Mouse (Mus musculus) heart, postnatal 0 days (tissue): ENCODE measurements at regions not wholly inside any gene's neighbourhood (a gene's known extent, or its start where the extent isn't known, plus 50 kb on each side); places are given as distances from the start of the nearest gene placed in this dataset.

Source experiments
- ATAC-seq: fragments of 200-750 bp; cut with Nextera tagmentation; 2 replicates; pipeline ENCODE4 v1.8.0; 2017; ENCODE audit warnings: low read depth, moderate number of reproducible peaks, moderate library complexity; ENCODE audit not compliant: insufficient read depth
- DNase-seq: peaks from one replicate; pipeline ENCODE4 v3.0.0-alpha.2; 2016; ENCODE audit warnings: low spot score
- H3K27ac ChIP-seq: fragments of 300-500 bp; sonication (generic); 2 replicates; pipeline ENCODE4 v1.5.1; 2014; ENCODE audit warnings: low read depth, mild to moderate bottlenecking
- H3K27me3 ChIP-seq: fragments of 300-500 bp; sonication (generic); 2 replicates; pipeline ENCODE4 v1.6.1; 2014; ENCODE audit warnings: low read length, mixed read lengths; ENCODE audit not compliant: control insufficient read depth, insufficient read depth
- H3K36me3 ChIP-seq: fragments of 300-500 bp; sonication (generic); replicated peaks from 2 replicates; pipeline ENCODE4 v1.6.1; 2014; ENCODE audit warnings: low read length, mixed read lengths; ENCODE audit not compliant: control insufficient read depth, insufficient read depth
- H3K4me1 ChIP-seq: fragments of 300-500 bp; sonication (generic); 2 replicates; pipeline ENCODE4 v1.6.1; 2014; ENCODE audit warnings: antibody characterized with exemption; ENCODE audit not compliant: control insufficient read depth, insufficient read depth
- H3K4me2 ChIP-seq: fragments of 300-500 bp; sonication (generic); 2 replicates; pipeline ENCODE4 v1.6.1; 2014; ENCODE audit warnings: low read depth, mild to moderate bottlenecking, low read length, moderate library complexity
- H3K4me3 ChIP-seq: fragments of 300-500 bp; sonication (generic); 2 replicates; pipeline ENCODE4 v1.5.1; 2014; ENCODE audit warnings: low read depth, low read length
- H3K9ac ChIP-seq: fragments of 300-500 bp; sonication (generic); replicated peaks from 2 replicates; pipeline ENCODE4 v1.6.1; 2014; ENCODE audit warnings: low read depth, low read length, mixed read lengths
- H3K9me3 ChIP-seq: fragments of 300-500 bp; sonication (generic); replicated peaks from 2 replicates; pipeline ENCODE4 v1.6.1; 2016; ENCODE audit warnings: low read length; ENCODE audit not compliant: control insufficient read depth
- CTCF ChIP-seq: IDR thresholded peaks from 2 replicates; pipeline ENCODE4 v1.5.1; 2016; ENCODE audit warnings: antibody characterized with exemption, control low read depth, low read depth
- EP300 ChIP-seq: IDR thresholded peaks from 2 replicates; pipeline ENCODE4 v1.6.1; 2016; ENCODE audit warnings: antibody characterized with exemption, low read depth
- WGBS: fragments of 180-500 bp; shearing (Covaris S2); extraction: QIAGEN DNeasy Blood & Tissue Kit; methylation state at CpG from one replicate; pipeline ENCODE4 v1.1.7; 2014; 5-methylcytosine and 5-hydroxymethylcytosine counted together

DNA sequence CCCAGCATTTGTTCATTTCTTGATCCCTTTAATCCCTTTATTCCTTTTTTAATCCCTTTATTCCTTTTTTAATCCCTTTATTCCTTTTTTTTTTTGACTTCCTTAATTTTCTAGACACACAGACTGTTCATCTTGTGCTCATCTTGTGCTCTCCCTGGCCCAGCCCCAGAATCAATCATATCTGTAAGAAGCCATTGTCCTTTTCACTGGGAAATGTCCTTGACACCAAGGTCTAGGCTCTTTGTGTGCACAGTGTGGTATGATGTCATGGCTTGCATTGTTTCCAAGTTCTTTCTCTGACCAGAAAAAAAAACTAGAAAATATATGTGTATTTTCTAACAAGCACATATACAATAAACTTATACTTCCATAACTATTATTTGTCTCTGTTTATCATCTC lies 78.9 kb upstream of the Magi1 start:
- Histone ChIP-seq H3K4me3 (no peak overlapping the region), H3K4me2 (no peak overlapping the region), H3K36me3 (no peaks in the 10 kb centered on the region), H3K9me3 (no peaks in the 10 kb centered on the region), H3K9ac (no peak overlapping the region), H3K27ac (no peak overlapping the region), H3K27me3 (no peaks in the 10 kb centered on the region), H3K4me1 (no peaks in the 10 kb centered on the region)
- TF ChIP-seq CTCF (no peak), EP300 (no peak)
- no peak for ATAC-seq
- no peak for DNase-seq

- ATAC-seq (no peak), DNase-seq (no peak)
- TF ChIP-seq EP300 (no peak), CTCF (no peak)
- H3K4me2 ChIP-seq, result no peak overlapping the region
- H3K4me1 ChIP-seq, result no peaks in the 10 kb centered on the region
- no peak overlapping the region for H3K27ac ChIP-seq
- no peaks in the 10 kb centered on the region for H3K9me3 ChIP-seq
- WGBS, result 41% methylated on average over 4 of the region's 4 CpGs
- no peak overlapping the region for H3K4me3 ChIP-seq
- no peaks in the 10 kb centered on the region for H3K27me3 ChIP-seq
- H3K36me3 ChIP-seq, result no peaks in the 10 kb centered on the region
- no peak overlapping the region for H3K9ac ChIP-seq
These were observed 73.9 kb upstream of the Magi1 start for GRCm38 (mm10) chr6:94357568-94357967.

GRCm38 (mm10) chr6:94354451-94355095 lies 70.9 kb upstream of the Magi1 start:
- H3K4me3 ChIP-seq, result no peak overlapping the region
- H3K4me1 ChIP-seq, result no peaks in the 10 kb centered on the region
- 60% methylated on average over 8 of the region's 8 CpGs for WGBS
- H3K9me3 ChIP-seq, result no peaks in the 10 kb centered on the region
- H3K36me3 ChIP-seq, result no peaks in the 10 kb centered on the region
- no peaks in the 10 kb centered on the region for H3K27me3 ChIP-seq
- H3K4me2 ChIP-seq, result no peak overlapping the region
- no peak overlapping the region for H3K9ac ChIP-seq
- TF ChIP-seq EP300 (no peak), CTCF (no peak)
- ATAC-seq (no peak), DNase-seq (no peak)
- no peak overlapping the region for H3K27ac ChIP-seq

GRCm38 (mm10) chr6:94344296-94344695 lies 60.6 kb upstream of the Magi1 start:
- Histone ChIP-seq H3K4me3 (no peak overlapping the region), H3K9ac (no peak overlapping the region), H3K36me3 (no peaks in the 10 kb centered on the region), H3K27ac (no peak overlapping the region), H3K4me1 (no peaks in the 10 kb centered on the region), H3K27me3 (no peaks in the 10 kb centered on the region), H3K9me3 (no peaks in the 10 kb centered on the region), H3K4me2 (no peak overlapping the region)
- ATAC-seq (no peak), DNase-seq (no peak)
- 57% methylated on average over 2 of the region's 2 CpGs for WGBS
- TF ChIP-seq EP300, result no peak
- TF ChIP-seq CTCF, result no peak

- no peak for ATAC-seq
These were observed 56.8 kb upstream of the Magi1 start for GRCm38 (mm10) chr6:94340546-94340945.

DNA sequence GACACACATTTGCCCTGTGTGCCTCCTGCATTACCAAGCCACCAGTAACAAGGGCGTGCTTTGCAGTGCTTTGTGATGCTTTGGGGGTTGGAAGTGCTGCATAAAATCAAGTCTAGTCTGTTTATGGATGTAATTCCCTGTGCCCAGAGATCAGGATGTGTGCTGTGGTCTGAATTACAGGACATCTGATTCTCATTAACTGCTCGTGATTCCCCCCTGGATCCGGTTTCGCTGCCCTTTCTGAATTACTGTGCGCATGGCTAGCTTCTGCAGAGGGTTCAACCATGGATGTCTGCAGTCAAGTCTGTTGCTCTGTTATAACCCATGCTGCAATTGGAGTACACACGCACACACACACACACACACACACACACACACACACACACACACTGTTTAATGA lies 52.5 kb upstream of the Magi1 start:
- ATAC-seq, result no peak
- Histone ChIP-seq H3K9me3 (no peaks in the 10 kb centered on the region), H3K4me3 (no peak overlapping the region), H3K36me3 (no peaks in the 10 kb centered on the region), H3K4me1 (no peaks in the 10 kb centered on the region), H3K27ac (no peak overlapping the region), H3K27me3 (no peaks in the 10 kb centered on the region), H3K4me2 (no peak overlapping the region), H3K9ac (no peak overlapping the region)
- DNase-seq, result no peak
- 86% methylated on average over 6 of the region's 6 CpGs for WGBS
- no peak for TF ChIP-seq CTCF
- no peak for TF ChIP-seq EP300

More at GRCm38 (mm10) chr6:94340546-94340945, 56.8 kb upstream of the Magi1 start:
- no peak overlapping the region for H3K9ac ChIP-seq
- H3K27me3 ChIP-seq, result no peaks in the 10 kb centered on the region
- H3K4me3 ChIP-seq, result no peak overlapping the region
- no peak for DNase-seq
- WGBS, result 83% methylated on average over 2 of the region's 2 CpGs
- TF ChIP-seq CTCF (no peak), EP300 (no peak)
- no peak overlapping the region for H3K4me2 ChIP-seq
- H3K4me1 ChIP-seq, result no peaks in the 10 kb centered on the region
- no peak overlapping the region for H3K27ac ChIP-seq
- H3K36me3 ChIP-seq, result no peaks in the 10 kb centered on the region
- no peaks in the 10 kb centered on the region for H3K9me3 ChIP-seq
